ENCODE assay signal across 9 mouse cellular contexts in the genomic region with DNA sequence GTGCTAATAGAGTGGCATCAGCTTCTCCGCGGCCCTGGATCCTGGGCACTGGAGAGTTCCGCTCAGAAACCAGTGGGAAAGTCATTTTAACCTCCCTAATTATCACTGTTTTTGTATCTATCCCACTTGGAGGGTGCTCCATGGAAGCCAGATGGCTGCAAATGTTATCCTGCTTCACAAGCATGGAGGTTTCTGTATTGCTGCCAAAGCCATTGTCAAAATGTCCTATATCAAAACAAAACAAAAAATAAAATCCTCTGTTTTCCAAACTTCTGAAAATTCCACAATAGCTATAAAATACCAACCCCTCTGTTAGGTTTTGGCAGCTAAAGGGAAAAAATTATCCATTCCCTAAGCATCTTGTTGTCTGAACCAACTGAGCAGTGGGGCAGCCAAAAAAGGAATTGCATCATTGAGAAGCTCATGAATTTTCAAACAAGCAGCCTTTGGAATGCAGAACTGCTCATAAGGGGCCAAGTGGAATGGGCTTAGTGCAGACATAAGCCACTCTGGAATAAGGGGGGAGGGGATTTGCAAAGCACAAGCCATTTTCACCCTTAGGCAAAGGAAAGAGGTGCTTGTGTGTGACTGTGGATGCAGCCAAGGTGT.
DNase-seq lines count a peak whose midpoint lies in the region; ATAC-seq and TF ChIP-seq lines count a peak whose summit lies in the region.
"Had no signal": no experiment of that assay in that cellular context is flagged by ENCODE, and none has a peak within 500 bp of the region (broad histone marks: within the 10 kb centered on the region; RNA-seq: fewer than 3 reads in every experiment).

No protein-coding gene starts in this region.

- H3K27ac ChIP-seq in midbrain, embryonic 15.5 days = peak overlapping the region; percentile 36; the same call in 1 of the 2 replicates
- H3K27ac ChIP-seq in gastrocnemius, adult 2 months = no peak overlapping the region
- H3K27ac ChIP-seq: limb, embryonic 12.5 days had no signal

- peaks cover 4% of the 10 kb centered on the region for H3K4me1 ChIP-seq in midbrain, embryonic 15.5 days
- H3K4me1 ChIP-seq: limb, embryonic 12.5 days had no signal

- H3K9ac ChIP-seq in midbrain, embryonic 15.5 days = no peak overlapping the region
- H3K9ac ChIP-seq: limb, embryonic 12.5 days had no signal

- ATAC-seq in midbrain, embryonic 15.5 days (replicated peaks) = peak; percentile 92

- no peak overlapping the region for H3K4me2 ChIP-seq in midbrain, embryonic 15.5 days
- H3K4me2 ChIP-seq: limb, embryonic 12.5 days had no signal

- 50% methylated on average over 3 of the region's 3 CpGs for WGBS in midbrain, embryonic 15.5 days

- no peaks in the 10 kb centered on the region for H3K9me3 ChIP-seq in midbrain, embryonic 15.5 days
- H3K9me3 ChIP-seq: limb, embryonic 12.5 days had no signal

- no peak for TF ChIP-seq CTCF in gastrocnemius, adult 2 months (IDR thresholded peaks at IDR 0.05)

- H3K4me3 ChIP-seq in midbrain, embryonic 15.5 days = no peak overlapping the region
- no peak overlapping the region for H3K4me3 ChIP-seq in gastrocnemius, adult 2 months
- H3K4me3 ChIP-seq: limb, embryonic 12.5 days had no signal

- no peaks in the 10 kb centered on the region for H3K27me3 ChIP-seq in midbrain, embryonic 15.5 days (replicated peaks)
- H3K27me3 ChIP-seq: limb, embryonic 12.5 days had no signal

- intact Hi-C loops in gastrocnemius, adult 2 months (cut with DNase I) = no loop called here

- peak; percentile 20 for DNase-seq in kidney, postnatal 10 days
- DNase-seq in kidney, postnatal 36 days = no peak
- DNase-seq in cerebellum, postnatal 10 days = peak; percentile 74 to 78
- DNase-seq in layer of hippocampus, adult 11-12 months (ENCODE audit: low spot score) = peak; percentile 63
- no peak for DNase-seq in ovary, postnatal 36 days (ENCODE audit: low spot score)
- no peak for DNase-seq in gastrocnemius, adult 2 months
- no peak for DNase-seq in gastrocnemius, adult 8-10 months (ENCODE audit: low spot score in 2 of 2)

- H3K36me3 ChIP-seq in midbrain, embryonic 15.5 days (replicated peaks) = no peaks in the 10 kb centered on the region
- H3K36me3 ChIP-seq: limb, embryonic 12.5 days had no signal

Comparison
In these comparisons a context has a peak if more than half of its experiments do, and no peak if none do; other contexts are left out.
1. DNase-seq: peak in kidney, postnatal 10 days (single experiment), cerebellum, postnatal 10 days (2 of 2) and layer of hippocampus, adult 11-12 months (single experiment); none in kidney, postnatal 36 days (0 of 2), ovary, postnatal 36 days (single experiment), gastrocnemius, adult 2 months (single experiment) and gastrocnemius, adult 8-10 months (0 of 2).